Mouse (Mus musculus) thymus, adult 2 months (tissue): ENCODE data around the gene Vmn2r56.

Experiments
- CTCF ChIP-seq: fragments of 200-500 bp; IDR thresholded peaks from 2 replicates; pipeline ENCODE4 v1.5.1; 2012; ENCODE audit warnings: mild to moderate bottlenecking, control low read depth, low read length, moderate library complexity, borderline replicate concordance; ENCODE audit not compliant: control insufficient read depth, poor library complexity, insufficient read depth; ENCODE audit errors: extremely low read depth
- POLR2A ChIP-seq: fragments of 200-500 bp; IDR thresholded peaks from 2 replicates; pipeline ENCODE4 v1.6.1; 2012; ENCODE audit warnings: mild to moderate bottlenecking, low read length, control low read depth, moderate library complexity; ENCODE audit not compliant: control insufficient read depth, poor library complexity, insufficient read depth; ENCODE audit errors: extremely low read depth

DNA sequence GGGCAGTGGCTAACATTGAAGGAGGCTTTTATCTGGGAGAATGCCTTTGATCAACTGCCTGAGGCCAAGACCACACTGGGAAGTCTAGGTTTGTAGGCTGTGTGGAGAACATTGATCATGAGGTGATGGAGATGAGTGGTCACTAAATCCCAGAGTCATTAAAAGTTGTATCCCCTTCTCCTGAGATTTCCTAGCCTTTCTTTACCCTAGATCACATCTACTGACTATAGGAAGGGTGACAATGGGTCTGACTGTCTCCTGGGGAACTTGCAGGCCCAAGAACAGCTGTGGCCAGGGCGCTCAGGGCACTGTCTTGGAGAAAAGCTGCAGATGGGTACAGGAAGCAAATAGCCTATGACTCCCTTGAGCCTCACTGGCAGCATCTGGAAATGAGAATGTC lies at the start of gene Vmn2r56:
- no peak for TF ChIP-seq POLR2A
- TF ChIP-seq CTCF: no peak
